ENCODE assay signal across 25 mouse cellular contexts in the genomic region with DNA sequence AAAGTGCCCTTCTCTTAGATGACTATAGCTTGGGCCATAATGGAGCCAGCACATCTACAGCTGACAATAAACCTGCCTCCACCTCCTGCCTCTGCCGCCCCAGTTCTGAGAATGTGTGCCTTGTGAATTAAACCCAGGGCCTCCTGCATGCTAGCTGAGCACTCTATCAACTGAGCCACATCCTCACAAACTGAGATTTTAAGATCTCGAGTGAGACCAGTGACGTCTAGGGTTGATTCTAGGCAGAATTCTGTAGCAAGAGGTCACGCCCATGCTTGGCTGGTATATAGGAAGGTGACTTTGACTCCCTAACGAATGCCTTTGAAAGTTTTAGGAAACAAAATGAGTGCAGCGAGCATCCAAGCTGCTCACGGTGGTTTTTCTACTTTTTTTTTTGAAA.
DNase-seq lines count a peak whose midpoint lies in the region; ATAC-seq lines count a peak whose summit lies in the region.
"Had no signal": no experiment of that assay in that cellular context is flagged by ENCODE, and none has a peak within 500 bp of the region (broad histone marks: within the 10 kb centered on the region; RNA-seq: fewer than 3 reads in every experiment).

No protein-coding gene starts in this region.

- H3K4me1 ChIP-seq in heart, embryonic 11.5 days (ENCODE audit: control insufficient read depth, insufficient read depth, low read length): peaks cover 7% of the 10 kb centered on the region

- ATAC-seq in heart, embryonic 11.5 days (replicated peaks; ENCODE audit: insufficient number of reproducible peaks, low FRiP score, low TSS enrichment): no peak
- ATAC-seq: forebrain, embryonic 14.5 days; forebrain, embryonic 16.5 days; Patski had no signal

- no peaks in the 10 kb centered on the region for H3K9me3 ChIP-seq in heart, embryonic 11.5 days (replicated peaks; ENCODE audit: control insufficient read depth, low read length)
- H3K9me3 ChIP-seq: embryonic facial prominence, embryonic 13.5 days; embryonic facial prominence, embryonic 15.5 days; forebrain, embryonic 10.5 days; forebrain, embryonic 12.5 days; G1E had no signal

- no peak overlapping the region for H3K9ac ChIP-seq in heart, embryonic 11.5 days (ENCODE audit: low read depth, low read length)
- H3K9ac ChIP-seq: embryonic facial prominence, embryonic 13.5 days; embryonic facial prominence, embryonic 15.5 days; forebrain, embryonic 12.5 days had no signal

- peak; percentile 84 for DNase-seq in heart, adult 11 months
- DNase-seq in CD4-positive helper T cell, adult 2 months (ENCODE audit: low read depth, low spot score): peak; percentile 69
- peak; percentile 33 for DNase-seq in T-cell, adult 2 months (ENCODE audit: low spot score)
- peak; percentile 81 for DNase-seq in naive thymus-derived CD4-positive, alpha-beta T cell, adult 2 months (ENCODE audit: low read depth)
- no peak for DNase-seq in cerebellum, postnatal 4 days (ENCODE audit: low spot score in 2 of 2)
- no peak for DNase-seq in urinary bladder, postnatal 4 days (ENCODE audit: low spot score in 2 of 2)
- DNase-seq: adrenal gland, adult 2 months; adrenal gland, postnatal 10 days; adrenal gland, postnatal 25 days; cerebellum, adult 11 months; cerebellum, adult 18-20 months; cerebellum, adult 9-10 months; cerebellum, postnatal 10 days; cerebellum, postnatal 25 days; embryo, embryonic 11 days had no signal

- H3K27ac ChIP-seq in heart, embryonic 11.5 days (ENCODE audit: low read depth, low read length): no peak overlapping the region
- H3K27ac ChIP-seq: embryonic facial prominence, embryonic 13.5 days; embryonic facial prominence, embryonic 15.5 days; forebrain, embryonic 10.5 days; forebrain, embryonic 12.5 days had no signal

- no peaks in the 10 kb centered on the region for H3K27me3 ChIP-seq in heart, embryonic 11.5 days (ENCODE audit: control insufficient read depth, insufficient read depth, low read length)
- H3K27me3 ChIP-seq: embryonic facial prominence, embryonic 13.5 days; embryonic facial prominence, embryonic 15.5 days; Patski had no signal

- no peak overlapping the region for H3K4me3 ChIP-seq in heart, embryonic 11.5 days (ENCODE audit: low read depth, low read length)
- H3K4me3 ChIP-seq: embryonic facial prominence, embryonic 13.5 days; embryonic facial prominence, embryonic 15.5 days; erythroblast, embryonic 14.5 days; forebrain, embryonic 10.5 days; forebrain, embryonic 12.5 days had no signal

- 76% methylated on average over 7 of the region's 7 CpGs for WGBS in heart, embryonic 11.5 days (ENCODE audit: insufficient replicate concordance)

- H3K4me2 ChIP-seq in heart, embryonic 11.5 days: no peak overlapping the region
- H3K4me2 ChIP-seq: embryonic facial prominence, embryonic 13.5 days; embryonic facial prominence, embryonic 15.5 days; forebrain, embryonic 12.5 days had no signal

- no peaks in the 10 kb centered on the region for H3K36me3 ChIP-seq in heart, embryonic 11.5 days (ENCODE audit: control insufficient read depth, insufficient read depth, low read length)
- H3K36me3 ChIP-seq: embryonic facial prominence, embryonic 13.5 days; embryonic facial prominence, embryonic 15.5 days; forebrain, embryonic 10.5 days; forebrain, embryonic 12.5 days; G1E had no signal

Comparison
In these comparisons a context has a peak if more than half of its experiments do, and no peak if none do; other contexts are left out.
1. DNase-seq: peak in heart, adult 11 months (single experiment), CD4-positive helper T cell, adult 2 months (single experiment), T-cell, adult 2 months (single experiment) and naive thymus-derived CD4-positive, alpha-beta T cell, adult 2 months (single experiment); none in cerebellum, postnatal 4 days (0 of 2) and urinary bladder, postnatal 4 days (0 of 2).